Mouse (Mus musculus) large intestine, adult 2 months (tissue): ENCODE results near the gene Cldn20. TPM values are rescaled to one million over a fixed set of nuclear protein-coding genes. Genes with fewer than 3 reads are reported as not detected.

Experiments used
- DNase-seq: peaks from one replicate; pipeline ENCODE4 v3.0.0-alpha.2; 2012; ENCODE audit warnings: low read depth, low spot score
- WGBS: fragments of 180-500 bp; shearing (Covaris S2); methylation state at CpG from one replicate; pipeline ENCODE4 v1.1.7; 2018; 5-methylcytosine and 5-hydroxymethylcytosine counted together
- polyA plus RNA-seq: library from polyadenylated mRNA; depleted of rRNA; stranded (reverse); fragments of >200 nt; gene quantifications from 2 replicates; pipeline ENCODE4 v1.2.3, GENCODE M21; 2012; rRNA removed

The Cldn20 gene
- 0.24 and 0.40 TPM in 2 replicates for polyA plus RNA-seq

GRCm38 (mm10) chr17:3532254-3532653 lies at the start of gene Cldn20:
Gene Cldn20, plus strand, starts transcription at chr17:3532554.
- 93% methylated on average over 4 of the region's 4 CpGs for WGBS
- DNase-seq: no peak

GRCm38 (mm10) chr17:3483091-3483490 lies 49.3 kb upstream of the Cldn20 start:
- no peak for DNase-seq
- WGBS: 87% methylated on average over 8 of the region's 8 CpGs

GRCm38 (mm10) chr17:3485851-3486250 lies 46.5 kb upstream of the Cldn20 start:
- WGBS: 82% methylated on average over 7 of the region's 7 CpGs

GRCm38 (mm10) chr17:3487211-3487610 lies 45.1 kb upstream of the Cldn20 start:
- 71% methylated on average over 4 of the region's 4 CpGs for WGBS
- no peak for DNase-seq

More at GRCm38 (mm10) chr17:3485851-3486250, 46.5 kb upstream of the Cldn20 start:
- DNase-seq: no peak

GRCm38 (mm10) chr17:3487721-3488601 lies 44.4 kb upstream of the Cldn20 start:
- 71% methylated on average over 12 of the region's 12 CpGs for WGBS
- DNase-seq: no peak

- DNase-seq: no peak
- WGBS: 91% methylated on average over 11 of the region's 11 CpGs
These were observed 42.0 kb upstream of the Cldn20 start for GRCm38 (mm10) chr17:3490216-3490895.

- 69% methylated on average over 5 of the region's 5 CpGs for WGBS
- DNase-seq: no peak
These were observed 41.3 kb upstream of the Cldn20 start for GRCm38 (mm10) chr17:3491065-3491464.

GRCm38 (mm10) chr17:3491667-3492066 lies 40.7 kb upstream of the Cldn20 start:
- WGBS: 93% methylated on average over 6 of the region's 6 CpGs
- no peak for DNase-seq

GRCm38 (mm10) chr17:3495576-3495975 lies 36.8 kb upstream of the Cldn20 start:
- DNase-seq: no peak
- 61% methylated on average over 2 of the region's 2 CpGs for WGBS

GRCm38 (mm10) chr17:3496080-3496479 lies 36.3 kb upstream of the Cldn20 start:
- DNase-seq: no peak
- WGBS: 79% methylated on average over 3 of the region's 3 CpGs

- 38% methylated on average over 3 of the region's 3 CpGs for WGBS
- DNase-seq: no peak
These were observed 34.3 kb upstream of the Cldn20 start for GRCm38 (mm10) chr17:3498086-3498485.

- DNase-seq: no peak
- WGBS: 82% methylated on average over 3 of the region's 3 CpGs
These were observed 33.8 kb upstream of the Cldn20 start for GRCm38 (mm10) chr17:3498580-3498979.

- DNase-seq: no peak
- 93% methylated on average over 8 of the region's 8 CpGs for WGBS
These were observed 32.9 kb upstream of the Cldn20 start for GRCm38 (mm10) chr17:3499468-3499867.

- no peak for DNase-seq
- 95% methylated on average over 6 of the region's 6 CpGs for WGBS
These were observed 32.3 kb upstream of the Cldn20 start for GRCm38 (mm10) chr17:3500076-3500475.

- no peak for DNase-seq
- WGBS: 71% methylated on average over 4 of the region's 4 CpGs
These were observed 31.4 kb upstream of the Cldn20 start for GRCm38 (mm10) chr17:3500936-3501335.

GRCm38 (mm10) chr17:3505711-3506110 lies 26.6 kb upstream of the Cldn20 start:
- 90% methylated on average over 1 of the region's 1 CpGs for WGBS
- DNase-seq: no peak

- WGBS: 45% methylated on average over 8 of the region's 8 CpGs
- no peak for DNase-seq
These were observed 25.8 kb upstream of the Cldn20 start for GRCm38 (mm10) chr17:3506508-3506907.

GRCm38 (mm10) chr17:3509841-3510240 lies 22.5 kb upstream of the Cldn20 start:
- WGBS: 19% methylated on average over 1 of the region's 1 CpGs
- DNase-seq: peak; percentile 25

GRCm38 (mm10) chr17:3514316-3514715 lies 18.0 kb upstream of the Cldn20 start:
- DNase-seq: no peak
- 77% methylated on average over 5 of the region's 5 CpGs for WGBS

GRCm38 (mm10) chr17:3515851-3516250 lies 16.5 kb upstream of the Cldn20 start:
- WGBS: 89% methylated on average over 8 of the region's 8 CpGs

GRCm38 (mm10) chr17:3516406-3516805 lies 15.9 kb upstream of the Cldn20 start:
- WGBS: 85% methylated on average over 9 of the region's 9 CpGs
- no peak for DNase-seq

More at GRCm38 (mm10) chr17:3515851-3516250, 16.5 kb upstream of the Cldn20 start:
- DNase-seq: no peak
